Mouse (Mus musculus) kidney, embryonic 16.5 days (tissue): ENCODE data around the gene Sobp. TPM values are rescaled to one million over a fixed set of nuclear protein-coding genes. Genes with fewer than 3 reads are reported as not detected.
A peak's percentile ranks its signal among the peaks of the same experiment; 100 is the strongest.

Experiments
- ATAC-seq: fragments of 200-750 bp; cut with Nextera tagmentation; 2 replicates; pipeline ENCODE4 v1.8.0; 2017; ENCODE audit warnings: moderate TSS enrichment; ENCODE audit not compliant: low FRiP score, low TSS enrichment
- H3K27ac ChIP-seq: fragments of 300-500 bp; sonication (generic); 2 replicates; pipeline ENCODE4 v1.5.1; 2014; ENCODE audit warnings: low read length
- H3K27me3 ChIP-seq: fragments of 300-500 bp; sonication (generic); 2 replicates; pipeline ENCODE4 v1.6.1; 2014; ENCODE audit warnings: low read length, control low read depth, mixed read lengths; ENCODE audit not compliant: insufficient read depth
- H3K36me3 ChIP-seq: fragments of 300-500 bp; sonication (generic); 2 replicates; pipeline ENCODE4 v1.6.1; 2014; ENCODE audit warnings: low read length, control low read depth, mixed read lengths; ENCODE audit not compliant: insufficient read depth
- H3K4me1 ChIP-seq: fragments of 300-500 bp; sonication (generic); 2 replicates; pipeline ENCODE4 v1.6.1; 2014; ENCODE audit warnings: low read length, control low read depth, mixed read lengths; ENCODE audit not compliant: insufficient read depth
- H3K4me2 ChIP-seq: fragments of 300-500 bp; sonication (generic); replicated peaks from 2 replicates; pipeline ENCODE4 v1.6.1; 2014; ENCODE audit warnings: low read depth, low read length
- H3K4me3 ChIP-seq: fragments of 300-500 bp; sonication (generic); 2 replicates; pipeline ENCODE4 v1.5.1; 2014; ENCODE audit warnings: mild to moderate bottlenecking, low read length
- H3K9ac ChIP-seq: fragments of 300-500 bp; sonication (generic); replicated peaks from 2 replicates; pipeline ENCODE4 v1.6.1; 2014; ENCODE audit warnings: low read length
- H3K9me3 ChIP-seq: fragments of 300-500 bp; sonication (generic); 2 replicates; pipeline ENCODE4 v1.6.1; 2016; ENCODE audit warnings: low read length, control low read depth
- WGBS: fragments of 180-500 bp; shearing (Covaris S2); extraction: QIAGEN DNeasy Blood & Tissue Kit; methylation state at CpG from one replicate; pipeline ENCODE4 v1.1.7; 2014; 5-methylcytosine and 5-hydroxymethylcytosine counted together
- polyA plus RNA-seq: library from polyadenylated mRNA; unstranded; fragments of >200 nt; fragmentation: Nextera tagmentation; extraction: Ambion mirVana; gene quantifications from 2 replicates; pipeline ENCODE4 v1.2.1, GENCODE M21; 2015

Sobp gene
- polyA plus RNA-seq, 1 experiment from 2014 or later: 1.1 TPM

DNA sequence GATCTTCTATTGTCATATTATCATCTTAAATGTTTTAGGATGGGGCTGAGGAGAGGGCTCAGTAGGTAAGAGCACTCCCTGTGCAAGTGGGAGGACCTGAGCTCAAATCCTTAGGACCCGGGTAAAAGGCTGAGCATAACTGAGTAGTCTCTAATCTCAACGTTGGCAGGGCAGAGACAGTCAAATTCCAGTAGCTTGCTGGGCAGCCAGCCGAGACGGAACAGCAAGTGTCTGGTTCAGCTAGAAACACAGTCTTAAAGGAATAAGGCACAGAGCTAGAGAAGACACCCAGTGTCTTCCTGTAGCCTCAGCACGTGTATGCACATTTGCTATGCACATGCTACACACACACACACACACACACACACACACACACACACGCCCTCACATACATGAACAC is 75.1 kb downstream of the Sobp start:
- Histone ChIP-seq H3K27me3 (no peaks in the 10 kb centered on the region), H3K27ac (no peak overlapping the region), H3K4me3 (no peak overlapping the region), H3K4me2 (no peak overlapping the region), H3K9me3 (no peaks in the 10 kb centered on the region), H3K36me3 (no peaks in the 10 kb centered on the region), H3K4me1 (peaks cover 22% of the 10 kb centered on the region; the same call in 1 of the 2 replicates), H3K9ac (no peak overlapping the region)
- WGBS: 41% methylated on average over 6 of the region's 6 CpGs
- peak; percentile 39; the same call in 1 of the 2 replicates for ATAC-seq

DNA sequence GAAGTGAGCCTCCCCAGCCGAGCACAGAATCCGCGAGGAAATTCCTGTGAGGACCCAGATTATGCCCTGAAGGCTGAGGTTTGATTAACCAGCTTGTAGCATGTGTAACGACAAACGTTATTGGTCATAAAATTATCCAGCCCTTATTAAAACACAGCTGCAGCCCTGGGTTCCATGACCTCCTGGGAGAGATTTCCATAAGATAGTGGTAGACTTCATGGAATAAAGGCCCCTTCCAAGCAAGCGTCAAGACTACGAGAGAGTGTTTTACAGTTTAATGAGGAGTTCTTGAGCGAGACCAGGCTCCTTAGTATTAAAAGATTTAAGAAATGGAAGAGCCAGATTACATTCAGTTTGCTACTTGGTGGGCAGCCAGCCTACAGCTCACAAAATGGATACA is 76.6 kb downstream of the Sobp start:
- Histone ChIP-seq H3K27me3 (no peaks in the 10 kb centered on the region), H3K4me3 (no peak overlapping the region), H3K9me3 (no peaks in the 10 kb centered on the region), H3K4me1 (peaks cover 22% of the 10 kb centered on the region; the same call in 1 of the 2 replicates), H3K36me3 (no peaks in the 10 kb centered on the region), H3K4me2 (no peak overlapping the region), H3K27ac (no peak overlapping the region), H3K9ac (no peak overlapping the region)
- 33% methylated on average over 8 of the region's 8 CpGs for WGBS
- ATAC-seq: no peak

DNA sequence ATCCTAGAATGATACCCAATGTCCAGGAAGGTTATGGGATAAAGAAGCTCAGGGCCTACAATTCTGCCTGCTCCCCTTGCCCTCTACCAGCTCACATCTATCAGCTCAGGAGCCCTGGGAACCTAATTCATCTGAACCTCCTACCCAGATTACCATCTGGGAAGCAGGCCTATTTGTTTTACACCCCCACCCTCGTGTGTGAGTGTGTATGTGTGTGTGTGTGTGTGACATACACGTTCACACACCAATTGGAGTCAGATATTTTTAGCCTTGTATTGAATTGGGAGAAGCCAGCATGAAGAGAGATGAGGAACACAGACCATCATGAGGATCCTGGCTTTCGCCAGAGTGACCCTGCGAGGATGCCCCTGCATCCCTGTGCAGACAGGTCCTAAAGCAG is 77.7 kb downstream of the Sobp start:
- ATAC-seq: no peak
- no peak overlapping the region for H3K4me3 ChIP-seq
- H3K9me3 ChIP-seq: no peaks in the 10 kb centered on the region
- 68% methylated on average over 4 of the region's 4 CpGs for WGBS
- H3K36me3 ChIP-seq: no peaks in the 10 kb centered on the region
- no peak overlapping the region for H3K27ac ChIP-seq
- no peaks in the 10 kb centered on the region for H3K27me3 ChIP-seq
- H3K4me2 ChIP-seq: no peak overlapping the region
- H3K9ac ChIP-seq: no peak overlapping the region
- H3K4me1 ChIP-seq: peaks cover 22% of the 10 kb centered on the region; the same call in 1 of the 2 replicates

DNA sequence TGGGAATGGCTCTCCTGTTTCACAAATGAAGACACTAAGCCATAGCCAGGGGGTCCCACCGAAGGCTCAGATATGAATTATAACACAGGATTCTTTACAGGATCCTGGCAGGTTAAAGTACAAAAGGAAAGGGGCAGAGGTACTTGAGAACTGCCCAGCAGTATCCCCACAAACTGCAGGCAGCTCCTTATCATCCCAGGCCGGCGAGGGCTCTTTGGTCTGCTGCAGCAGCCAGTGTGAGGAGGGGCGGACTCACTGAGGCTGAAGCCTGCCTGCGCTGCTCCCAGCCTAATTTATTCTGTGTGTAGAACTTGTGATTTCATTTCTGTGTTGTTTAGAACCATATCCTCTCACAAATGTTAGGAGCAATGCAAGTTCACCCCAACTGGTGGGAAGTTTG is 79.8 kb downstream of the Sobp start:
- no peak overlapping the region for H3K4me3 ChIP-seq
- H3K27me3 ChIP-seq: no peaks in the 10 kb centered on the region
- no peaks in the 10 kb centered on the region for H3K36me3 ChIP-seq
- H3K9ac ChIP-seq: no peak overlapping the region
- ATAC-seq: no peak
- H3K9me3 ChIP-seq: no peaks in the 10 kb centered on the region
- H3K27ac ChIP-seq: no peak overlapping the region
- no peak overlapping the region for H3K4me2 ChIP-seq
- H3K4me1 ChIP-seq: peaks cover 16% of the 10 kb centered on the region; the same call in 1 of the 2 replicates
- 41% methylated on average over 5 of the region's 5 CpGs for WGBS

DNA sequence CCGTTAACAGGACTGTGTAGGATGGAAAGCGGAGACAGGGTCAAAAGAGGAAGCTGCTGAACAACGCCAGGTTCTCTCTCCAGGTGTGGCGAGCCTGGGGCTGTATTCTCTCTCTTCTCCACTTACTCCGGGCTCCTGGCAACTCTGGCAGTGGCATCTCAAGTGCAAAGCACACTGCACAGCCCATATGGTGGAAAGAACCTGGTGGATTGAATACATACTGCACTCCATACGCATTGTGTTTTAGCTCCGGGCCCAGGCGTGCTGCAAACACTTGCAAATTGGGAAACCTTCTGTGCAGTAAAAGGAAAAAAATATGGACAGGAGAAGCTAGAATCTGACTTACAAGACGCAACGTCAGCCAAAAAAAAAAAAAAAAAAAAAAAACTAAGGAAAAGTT is 80.9 kb downstream of the Sobp start:
- Histone ChIP-seq H3K4me1 (peaks cover 10% of the 10 kb centered on the region; the same call in 1 of the 2 replicates), H3K9ac (no peak overlapping the region), H3K36me3 (no peaks in the 10 kb centered on the region), H3K4me3 (no peak overlapping the region), H3K4me2 (no peak overlapping the region), H3K9me3 (no peaks in the 10 kb centered on the region), H3K27ac (no peak overlapping the region), H3K27me3 (no peaks in the 10 kb centered on the region)
- 84% methylated on average over 10 of the region's 10 CpGs for WGBS
- no peak for ATAC-seq

DNA sequence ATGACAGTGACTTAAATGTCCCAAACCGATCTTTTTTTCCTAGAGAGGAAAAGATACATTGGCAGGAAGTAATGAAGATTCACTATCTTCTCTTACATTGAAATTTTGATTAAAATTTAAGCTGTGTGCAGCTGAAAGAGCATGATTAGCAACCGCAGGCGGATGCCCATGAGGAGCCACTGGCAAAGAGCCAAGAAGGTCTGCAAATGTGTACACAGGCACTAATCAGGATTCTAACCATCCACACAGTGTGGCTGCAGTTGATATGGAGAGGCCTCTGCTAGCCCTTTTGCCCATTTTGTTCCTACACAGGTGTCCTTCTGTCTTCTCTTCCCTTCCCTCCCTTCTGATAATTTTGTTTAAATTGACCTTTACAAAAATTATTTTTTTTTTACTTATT is 84.3 kb downstream of the Sobp start:
- no peaks in the 10 kb centered on the region for H3K9me3 ChIP-seq
- no peaks in the 10 kb centered on the region for H3K4me1 ChIP-seq
- H3K27ac ChIP-seq: no peak overlapping the region
- no peak overlapping the region for H3K9ac ChIP-seq
- no peaks in the 10 kb centered on the region for H3K36me3 ChIP-seq
- H3K27me3 ChIP-seq: no peaks in the 10 kb centered on the region
- H3K4me2 ChIP-seq: no peak overlapping the region
- ATAC-seq: no peak
- 74% methylated on average over 3 of the region's 3 CpGs for WGBS
- no peak overlapping the region for H3K4me3 ChIP-seq

DNA sequence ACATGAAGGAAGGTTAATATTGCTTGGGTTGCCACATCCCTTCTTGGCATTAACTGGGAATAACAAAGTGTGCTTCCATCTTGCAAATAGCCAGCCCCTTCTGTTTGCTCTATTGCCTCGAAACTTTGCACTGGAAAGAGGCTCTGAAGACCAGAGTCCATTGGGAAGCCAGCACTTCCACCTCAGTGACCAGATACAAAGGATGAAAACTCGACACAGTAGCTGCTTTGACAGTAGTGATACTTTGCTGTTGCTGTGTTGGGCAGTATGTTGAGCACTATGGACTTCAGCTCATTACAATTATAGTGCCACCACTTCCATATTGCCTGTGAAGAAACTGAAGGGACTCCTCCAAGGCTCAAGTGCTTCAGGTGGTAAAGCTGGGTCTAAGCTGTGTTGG is 86.9 kb downstream of the Sobp start:
- H3K27ac ChIP-seq: no peak overlapping the region
- 81% methylated on average over 2 of the region's 2 CpGs for WGBS
- no peaks in the 10 kb centered on the region for H3K9me3 ChIP-seq
- ATAC-seq: no peak
- no peak overlapping the region for H3K4me3 ChIP-seq
- no peak overlapping the region for H3K9ac ChIP-seq
- no peaks in the 10 kb centered on the region for H3K36me3 ChIP-seq
- no peaks in the 10 kb centered on the region for H3K27me3 ChIP-seq
- no peak overlapping the region for H3K4me2 ChIP-seq
- no peaks in the 10 kb centered on the region for H3K4me1 ChIP-seq

DNA sequence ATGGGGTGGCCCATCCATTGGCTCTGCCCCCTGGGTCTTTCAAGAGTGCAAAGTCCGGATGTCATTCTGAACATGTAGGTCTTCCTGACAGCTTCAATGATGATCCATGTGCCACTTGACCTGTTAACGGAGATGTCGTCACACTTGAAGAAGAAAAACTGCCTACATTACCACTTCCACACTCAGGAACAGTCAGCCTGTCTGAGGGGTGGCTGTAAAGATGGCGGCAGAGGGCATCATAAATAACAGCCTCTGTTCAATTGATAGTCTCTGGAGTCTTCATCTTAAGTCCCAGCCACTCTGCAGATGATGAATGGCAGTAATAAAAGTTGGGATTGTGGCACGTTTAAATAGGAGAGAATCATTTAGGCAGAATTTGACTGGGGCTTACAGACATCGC is 87.4 kb downstream of the Sobp start:
- Histone ChIP-seq H3K4me1 (no peaks in the 10 kb centered on the region), H3K9ac (no peak overlapping the region)
- 44% methylated on average over 6 of the region's 6 CpGs for WGBS

DNA sequence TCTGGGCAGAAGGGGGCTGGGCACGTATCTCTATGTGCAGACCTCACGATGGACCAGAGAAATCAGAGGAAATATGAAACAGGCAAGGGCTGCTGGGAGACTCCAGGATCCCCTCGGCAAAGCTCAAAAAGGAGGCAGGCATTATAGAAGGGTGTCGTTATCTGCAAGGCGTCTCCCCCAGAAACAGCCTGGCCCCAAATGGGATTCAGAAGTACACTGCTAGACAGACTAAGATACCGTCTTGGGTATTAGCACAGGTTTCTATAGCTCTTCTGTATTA is 90.3 kb downstream of the Sobp start:
- H3K9me3 ChIP-seq: no peaks in the 10 kb centered on the region
- H3K4me3 ChIP-seq: no peak overlapping the region
- H3K4me2 ChIP-seq: no peak overlapping the region
- no peaks in the 10 kb centered on the region for H3K27me3 ChIP-seq
- ATAC-seq: no peak
- no peak overlapping the region for H3K9ac ChIP-seq
- no peak overlapping the region for H3K27ac ChIP-seq
- WGBS: 41% methylated on average over 6 of the region's 6 CpGs
- H3K36me3 ChIP-seq: no peaks in the 10 kb centered on the region
- H3K4me1 ChIP-seq: no peaks in the 10 kb centered on the region

More for the DNA sequence above, 87.4 kb downstream of the Sobp start:
- Histone ChIP-seq H3K4me3 (no peak overlapping the region), H3K27ac (no peak overlapping the region), H3K9me3 (no peaks in the 10 kb centered on the region), H3K27me3 (no peaks in the 10 kb centered on the region), H3K36me3 (no peaks in the 10 kb centered on the region), H3K4me2 (no peak overlapping the region)
- ATAC-seq: no peak

DNA sequence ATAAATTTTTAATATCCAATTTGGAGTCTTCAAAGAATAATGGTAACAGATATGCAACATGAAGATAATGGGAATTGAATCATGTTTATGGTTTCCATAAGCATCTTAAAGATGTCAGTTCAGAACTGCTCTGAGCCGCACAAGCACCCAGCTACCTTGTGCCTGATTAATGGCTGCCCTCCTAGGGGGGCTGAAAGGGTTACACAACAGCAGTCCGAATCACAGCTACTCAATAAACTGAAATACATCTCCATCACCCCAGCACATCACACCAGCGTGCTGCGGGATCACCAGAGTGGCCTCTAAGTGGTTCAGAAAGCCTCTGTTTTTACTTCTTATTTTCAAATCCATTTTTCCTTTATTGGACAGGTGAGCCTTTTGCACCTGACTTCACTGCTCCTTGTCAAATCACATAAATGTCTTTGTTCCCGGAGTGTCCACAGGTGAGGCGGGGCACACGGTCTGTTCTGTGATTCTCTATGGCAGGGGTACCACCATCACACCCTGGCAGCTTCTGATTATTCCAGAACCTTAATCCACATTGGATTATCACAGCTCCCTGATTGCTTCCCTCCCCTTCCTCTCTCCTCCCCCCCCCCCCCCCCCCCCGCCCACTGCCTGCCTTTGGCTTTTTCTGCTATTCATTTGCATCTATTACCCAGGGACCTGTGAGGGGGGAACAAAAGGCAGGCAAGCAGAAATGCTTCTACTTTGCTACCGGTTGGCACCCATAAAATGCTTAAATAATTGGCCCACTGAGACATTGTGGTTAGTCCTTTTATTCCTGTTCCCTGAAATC is 90.8 kb downstream of the Sobp start:
- 65% methylated on average over 8 of the region's 9 CpGs for WGBS
- Histone ChIP-seq H3K27ac (no peak overlapping the region), H3K27me3 (no peaks in the 10 kb centered on the region), H3K4me1 (no peaks in the 10 kb centered on the region), H3K9ac (no peak overlapping the region), H3K9me3 (no peaks in the 10 kb centered on the region), H3K36me3 (no peaks in the 10 kb centered on the region), H3K4me3 (no peak overlapping the region), H3K4me2 (no peak overlapping the region)
- no peak for ATAC-seq
